ENCODE assay signal across 8 mouse cellular contexts in the genomic region with DNA sequence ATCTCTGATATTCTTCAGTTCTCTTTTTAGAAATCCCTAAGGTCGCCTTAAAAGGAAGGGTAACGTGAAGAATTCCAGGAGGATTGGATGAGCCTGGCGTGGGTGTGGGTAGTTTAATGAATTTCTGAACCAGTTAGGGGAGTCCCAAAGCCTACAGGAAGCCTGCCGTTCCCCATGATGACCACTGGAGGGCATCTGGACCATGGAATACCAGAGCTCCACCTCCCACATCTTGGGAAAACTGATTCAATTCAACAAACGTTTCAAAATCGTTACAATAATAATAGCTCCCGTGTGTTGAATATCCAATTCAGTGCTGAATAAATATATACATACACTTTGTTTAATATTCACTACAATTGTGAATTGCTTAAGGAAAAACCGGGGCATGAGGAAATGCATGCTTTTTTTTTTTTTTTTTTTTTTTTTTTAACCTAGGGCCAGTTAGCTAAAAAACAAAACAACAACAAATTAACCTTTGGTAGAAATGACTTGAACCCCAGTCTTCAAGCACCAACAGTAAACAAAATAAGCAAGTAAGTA. TPM values are rescaled to one million over a fixed set of nuclear protein-coding genes. Genes with fewer than 3 reads are reported as not detected.
A peak's percentile ranks its signal among the peaks of the same experiment; 100 is the strongest.
DNase-seq lines count a peak whose midpoint lies in the region; ATAC-seq lines count a peak whose summit lies in the region.

No protein-coding gene starts in this region.

- no peak overlapping the region for H3K4me2 ChIP-seq in forebrain, embryonic 15.5 days (replicated peaks)

- H3K9me3 ChIP-seq in forebrain, embryonic 15.5 days: no peaks in the 10 kb centered on the region

- ATAC-seq in CD4-positive, CD25-positive, alpha-beta regulatory T cell, adult 4 months: no peak
- peak; percentile 59; the same call in 1 of the 2 replicates for ATAC-seq in forebrain, embryonic 15.5 days (replicated peaks)

- H3K4me1 ChIP-seq in forebrain, embryonic 15.5 days: peaks cover 13% of the 10 kb centered on the region

- no peak overlapping the region for H3K9ac ChIP-seq in forebrain, embryonic 15.5 days (replicated peaks)

- no peak overlapping the region for H3K27ac ChIP-seq in forebrain, embryonic 15.5 days (replicated peaks)

- H3K4me3 ChIP-seq in forebrain, embryonic 15.5 days: no peak overlapping the region

- no peaks in the 10 kb centered on the region for H3K36me3 ChIP-seq in forebrain, embryonic 15.5 days

- no peaks in the 10 kb centered on the region for H3K27me3 ChIP-seq in forebrain, embryonic 15.5 days

- peak; percentile 54 for DNase-seq in CD4-positive, CD25-positive, alpha-beta regulatory T cell, adult 2 months (ENCODE audit: low read depth, low spot score)
- peak; percentile 87 for DNase-seq in ES-CJ7 (ENCODE audit: low read depth, low spot score)
- DNase-seq in cerebellum, adult 11-12 months: peak; percentile 73
- DNase-seq in kidney, postnatal 36 days: peak; percentile 66 to 68
- peak; percentile 81 for DNase-seq in lung, postnatal 10 days
- peak; percentile 48 for DNase-seq in right cerebral cortex, postnatal 14 days

- under 1% methylated on average over 8 of the region's 8 CpGs for WGBS in forebrain, embryonic 15.5 days

RNA-seq across cellular contexts. Expression of gene Des, which starts 17.2 kb away (rescaled TPM):
- not detected for polyA plus RNA-seq in CD4-positive, CD25-positive, alpha-beta regulatory T cell, adult 4 months (2017; shearing (Covaris generic))
- polyA plus RNA-seq in forebrain, embryonic 15.5 days (2015; fragmentation: Nextera tagmentation; extraction: Ambion mirVana): 1.0 and 1.2 TPM in 2 replicates

RNA-seq across cellular contexts. Expression of gene Dnpep, which starts 25.2 kb away (rescaled TPM):
- polyA plus RNA-seq in CD4-positive, CD25-positive, alpha-beta regulatory T cell, adult 4 months (2017; shearing (Covaris generic)): 10 to 100 TPM; 56.0 to 90.5 TPM
- polyA plus RNA-seq in forebrain, embryonic 15.5 days (2015; fragmentation: Nextera tagmentation; extraction: Ambion mirVana): 162 and 163 TPM in 2 replicates

RNA-seq across cellular contexts. Expression of gene Speg, which starts 32.2 kb away (rescaled TPM):
- under 1 TPM in 1 of 2 experiments, not detected in 1; 0.03 TPM for polyA plus RNA-seq in CD4-positive, CD25-positive, alpha-beta regulatory T cell, adult 4 months (2017; shearing (Covaris generic))
- polyA plus RNA-seq in forebrain, embryonic 15.5 days (2015; fragmentation: Nextera tagmentation; extraction: Ambion mirVana): 9.9 and 11.4 TPM in 2 replicates

Comparison
In these comparisons a context has a peak if more than half of its experiments do, and no peak if none do; other contexts are left out.
1. RNA of gene Speg, which starts 32.2 kb away (polyA plus RNA-seq): 9.9 to 11.4 TPM in forebrain, embryonic 15.5 days; 0.03 TPM in CD4-positive, CD25-positive, alpha-beta regulatory T cell, adult 4 months; every median in the first group is over 10 times any median in the second.
2. Peak in every context shown above with its lines, with median percentiles within 50 percentile points of each other: DNase-seq.